Mouse (Mus musculus) small intestine, adult 2 months (tissue): ENCODE measurements at regions not wholly inside any gene's neighbourhood (a gene's known extent, or its start where the extent isn't known, plus 50 kb on each side); places are given as distances from the start of the nearest gene placed in this dataset.

ENCODE experiments used
- CTCF ChIP-seq: fragments of 200-500 bp; IDR thresholded peaks from 2 replicates; pipeline ENCODE4 v1.5.1; 2012; ENCODE audit warnings: low read depth, mild to moderate bottlenecking, control low read depth, inconsistent platforms, low read length, moderate library complexity, mixed read lengths; ENCODE audit not compliant: insufficient replicate concordance, insufficient read length; ENCODE audit errors: extremely low read depth
- POLR2A ChIP-seq: fragments of 200-500 bp; IDR thresholded peaks from 2 replicates; pipeline ENCODE4 v1.6.1; 2012; ENCODE audit warnings: low read depth, mild to moderate bottlenecking, control low read depth, inconsistent platforms, low read length, moderate library complexity

DNA sequence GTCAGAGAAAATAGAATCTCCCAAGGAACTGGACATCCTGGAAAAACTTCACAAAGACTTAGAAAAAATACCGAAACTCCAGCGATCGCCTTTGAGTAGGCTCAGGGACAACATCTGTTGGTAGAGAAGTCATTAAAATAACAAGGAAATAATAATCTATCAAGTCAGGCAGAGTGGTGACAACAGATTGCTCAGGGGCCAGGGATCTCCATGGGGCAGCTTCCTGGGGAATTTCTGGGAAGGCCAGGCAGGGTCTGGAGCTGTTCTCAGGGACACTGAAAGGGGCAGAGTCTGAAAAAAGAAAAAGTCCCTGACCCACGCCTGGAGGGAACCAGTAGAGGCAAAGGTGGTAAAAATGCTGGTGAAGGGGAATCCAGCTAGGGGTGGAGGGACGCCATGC lies 162.3 kb downstream of the Efnb2 start:
- TF ChIP-seq CTCF (no peak), POLR2A (no peak)
